Comparison of ENCODE assay signal across 8 mouse cellular contexts in the genomic region with DNA sequence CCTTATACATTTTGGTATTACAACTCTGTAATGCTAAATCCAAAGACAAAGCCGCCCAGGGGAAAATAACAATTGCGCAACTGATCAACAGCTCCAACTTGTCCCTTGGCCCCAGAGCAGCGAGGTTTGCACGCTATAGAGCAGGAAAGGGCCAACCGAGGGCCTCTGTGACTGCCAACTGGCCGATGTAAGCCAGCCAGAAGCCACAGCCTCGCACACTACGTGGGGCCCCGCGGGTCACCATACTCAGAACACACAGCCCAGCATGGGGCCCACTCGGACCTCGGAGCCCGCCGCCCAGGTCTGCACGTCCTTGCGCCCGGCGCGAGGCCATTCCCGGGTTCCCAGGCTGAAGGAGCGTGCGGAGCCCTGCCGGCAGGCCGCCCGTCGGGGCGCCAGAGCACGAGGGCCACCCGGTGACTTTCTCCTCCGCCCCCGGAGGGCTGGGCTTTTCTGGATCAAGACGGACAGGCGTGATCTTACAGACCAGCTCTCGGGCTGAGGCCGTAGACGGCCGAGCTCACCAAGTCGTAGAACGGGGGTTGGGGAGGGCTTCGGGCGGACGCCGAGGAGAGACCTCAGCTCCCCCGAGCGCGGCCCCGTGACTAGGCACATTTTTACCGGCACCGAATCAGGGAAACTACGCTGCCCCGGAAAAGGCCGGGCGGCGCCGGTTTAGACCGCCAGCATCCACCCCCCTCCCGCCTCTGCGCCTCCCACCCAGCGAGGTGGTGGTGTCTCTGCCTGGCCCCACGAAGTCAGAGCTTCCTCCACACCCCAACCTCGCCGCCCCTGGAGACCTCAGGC. TPM values are rescaled to one million over a fixed set of nuclear protein-coding genes. Genes with fewer than 3 reads are reported as not detected.
DNase-seq lines count a peak whose midpoint lies in the region; ATAC-seq and TF ChIP-seq lines count a peak whose summit lies in the region.

No protein-coding gene starts in this region.

- peak overlapping the region; percentile 98 for H3K9ac ChIP-seq in heart, embryonic 14.5 days (ENCODE audit: low read length)
- H3K9ac ChIP-seq in liver, embryonic 14.5 days (replicated peaks), result peak overlapping the region; percentile 100
- peak overlapping the region; percentile 75 for H3K9ac ChIP-seq in neural tube, embryonic 11.5 days (ENCODE audit: low read length)
- H3K9ac ChIP-seq in stomach, postnatal 0 days (ENCODE audit: low read length), result peak overlapping the region; percentile 99

- H3K4me1 ChIP-seq in brown adipose tissue, adult 24 weeks (ENCODE audit: control insufficient read depth, insufficient read depth, insufficient read length, low read length), result peaks cover 19% of the 10 kb centered on the region
- peaks cover 6 to 48% of the 10 kb centered on the region in 2 experiments for H3K4me1 ChIP-seq in heart, embryonic 14.5 days (ENCODE audit: control insufficient read depth in 2 of 2, insufficient read depth in 2 of 2, low read length in 2 of 2)
- H3K4me1 ChIP-seq in liver, embryonic 14.5 days (replicated peaks; ENCODE audit: control insufficient read depth in 2 of 2, insufficient read depth in 2 of 2, low read length in 1 of 2), result peaks cover 46 to 48% of the 10 kb centered on the region in 2 experiments
- H3K4me1 ChIP-seq in neural tube, embryonic 11.5 days (ENCODE audit: control insufficient read depth, insufficient read depth, low read length), result peaks cover 14% of the 10 kb centered on the region; the same call in 1 of the 2 replicates
- H3K4me1 ChIP-seq in stomach, postnatal 0 days (replicated peaks; ENCODE audit: control insufficient read depth, insufficient read depth), result no peaks in the 10 kb centered on the region; the same call in 1 of the 2 replicates

- H3K27ac ChIP-seq in brown adipose tissue, adult 24 weeks (replicated peaks; ENCODE audit: low read depth, low read length), result peak overlapping the region; percentile 96
- peak overlapping the region; percentile 93 to 100 for H3K27ac ChIP-seq in heart, embryonic 14.5 days (replicated peaks in 1 of 2; ENCODE audit: control insufficient read depth in 1 of 2, insufficient read depth in 1 of 2, low read depth in 2 of 2, low read length in 2 of 2)
- peak overlapping the region; percentile 99 for H3K27ac ChIP-seq in liver, embryonic 14.5 days
- peak overlapping the region; percentile 73 for H3K27ac ChIP-seq in neural tube, embryonic 11.5 days (ENCODE audit: low read depth, low read length)
- peak overlapping the region; percentile 100 for H3K27ac ChIP-seq in stomach, postnatal 0 days (replicated peaks)

- peak overlapping the region; percentile 79 for H3K4me3 ChIP-seq in brown adipose tissue, adult 24 weeks (ENCODE audit: insufficient read depth, low read depth, low read length)
- H3K4me3 ChIP-seq in heart, embryonic 14.5 days (ENCODE audit: control insufficient read depth in 1 of 2, insufficient read depth in 1 of 2, low read depth in 1 of 2, low read length in 2 of 2), result peak overlapping the region; percentile 88 to 93
- H3K4me3 ChIP-seq in liver, embryonic 14.5 days (ENCODE audit: insufficient read depth in 1 of 2, low read depth in 2 of 2, low read length in 2 of 2), result peak overlapping the region; percentile 65 to 89
- H3K4me3 ChIP-seq in neural tube, embryonic 11.5 days (ENCODE audit: low read depth, low read length), result peak overlapping the region; percentile 63
- H3K4me3 ChIP-seq in stomach, postnatal 0 days (ENCODE audit: low read depth, low read length), result peak overlapping the region; percentile 85

- no peaks in the 10 kb centered on the region for H3K36me3 ChIP-seq in heart, embryonic 14.5 days (ENCODE audit: control insufficient read depth, insufficient read depth, low read length)
- H3K36me3 ChIP-seq in liver, embryonic 14.5 days (replicated peaks; ENCODE audit: control insufficient read depth, insufficient read depth, low read depth), result peaks cover 13% of the 10 kb centered on the region
- no peaks in the 10 kb centered on the region for H3K36me3 ChIP-seq in neural tube, embryonic 11.5 days (ENCODE audit: control insufficient read depth, insufficient read depth, low read length)
- no peaks in the 10 kb centered on the region for H3K36me3 ChIP-seq in stomach, postnatal 0 days (ENCODE audit: control insufficient read depth, insufficient read depth, low read length)

- under 1% methylated on average over 59 of the region's 62 CpGs for WGBS in heart, embryonic 14.5 days
- WGBS in liver, embryonic 14.5 days (ENCODE audit: insufficient replicate concordance), result under 1% methylated on average over 62 of the region's 62 CpGs
- under 1% methylated on average over 58 of the region's 62 CpGs for WGBS in neural tube, embryonic 11.5 days
- WGBS in stomach, postnatal 0 days, result under 1% methylated on average over 60 of the region's 62 CpGs

- peak; percentile 90 for DNase-seq in CD4-positive, CD25-positive, alpha-beta regulatory T cell, adult 2 months (ENCODE audit: low read depth, low spot score)
- DNase-seq in fibroblast of lung, adult 2 months (ENCODE audit: low read depth), result peak; percentile 78
- DNase-seq in kidney, postnatal 14 days, result peak; percentile 97
- peak; percentile 75 to 81 (median 76) for DNase-seq in liver, embryonic 14.5 days (ENCODE audit: low read depth in 3 of 3, low spot score in 3 of 3)
- DNase-seq in neural tube, embryonic 11.5 days (ENCODE audit: low spot score), result peak; percentile 92
- peak; percentile 91 for DNase-seq in stomach, postnatal 0 days (ENCODE audit: low spot score)

- peak overlapping the region; percentile 90 for H3K4me2 ChIP-seq in heart, embryonic 14.5 days (ENCODE audit: low read length)
- peak overlapping the region; percentile 70 for H3K4me2 ChIP-seq in liver, embryonic 14.5 days (ENCODE audit: low read depth)
- H3K4me2 ChIP-seq in neural tube, embryonic 11.5 days (ENCODE audit: low read depth), result peak overlapping the region; percentile 75
- H3K4me2 ChIP-seq in stomach, postnatal 0 days (replicated peaks; ENCODE audit: low read depth), result peak overlapping the region; percentile 79

- no peaks in the 10 kb centered on the region for H3K9me3 ChIP-seq in heart, embryonic 14.5 days (ENCODE audit: control insufficient read depth, low read length)
- no peaks in the 10 kb centered on the region for H3K9me3 ChIP-seq in liver, embryonic 14.5 days (ENCODE audit: control insufficient read depth, low read length)
- no peaks in the 10 kb centered on the region for H3K9me3 ChIP-seq in neural tube, embryonic 11.5 days (ENCODE audit: control insufficient read depth, low read length)
- no peaks in the 10 kb centered on the region for H3K9me3 ChIP-seq in stomach, postnatal 0 days (ENCODE audit: control insufficient read depth, low read length)

- peak; percentile 4; the same call in 1 of the 2 replicates for TF ChIP-seq CTCF in liver, embryonic 14.5 days (IDR thresholded peaks at IDR 0.05; ENCODE audit: low read depth)
- no peak; the same call in 1 of the 2 replicates for TF ChIP-seq CTCF in stomach, postnatal 0 days (IDR thresholded peaks at IDR 0.05; ENCODE audit: low read depth)

- peak; percentile 64 for TF ChIP-seq EP300 in liver, embryonic 14.5 days (IDR thresholded peaks at IDR 0.05; ENCODE audit: low read depth)
- peak; percentile 89 for TF ChIP-seq EP300 in stomach, postnatal 0 days (optimal IDR thresholded peaks at IDR 0.05)

- peak; percentile 52 for ATAC-seq in heart, embryonic 14.5 days (ENCODE audit: insufficient number of reproducible peaks, insufficient read depth, low FRiP score, low read depth)
- peak; percentile 50 for ATAC-seq in liver, embryonic 14.5 days (ENCODE audit: insufficient read depth)
- ATAC-seq in neural tube, embryonic 11.5 days (ENCODE audit: insufficient read depth, low FRiP score, low TSS enrichment), result peak; percentile 78
- peak; percentile 60 for ATAC-seq in stomach, postnatal 0 days (ENCODE audit: low FRiP score, low TSS enrichment)

- H3K27me3 ChIP-seq in heart, embryonic 14.5 days (ENCODE audit: control insufficient read depth, insufficient read depth, low read length), result no peaks in the 10 kb centered on the region
- no peaks in the 10 kb centered on the region for H3K27me3 ChIP-seq in liver, embryonic 14.5 days (ENCODE audit: control insufficient read depth, insufficient read depth, low read length)
- no peaks in the 10 kb centered on the region for H3K27me3 ChIP-seq in neural tube, embryonic 11.5 days (ENCODE audit: control insufficient read depth, insufficient read depth, low read length)
- no peaks in the 10 kb centered on the region for H3K27me3 ChIP-seq in stomach, postnatal 0 days (ENCODE audit: control insufficient read depth, insufficient read depth, low read length)

RNA-seq across cellular contexts. Expression of a gene that starts 0.9 kb away (rescaled TPM):
- polyA plus RNA-seq in brown adipose tissue, adult 24 weeks (2012; ENCODE audit: insufficient read depth, insufficient read length, missing spikeins), result 50.2 and 50.6 TPM in 2 replicates
- polyA plus RNA-seq in heart, embryonic 14.5 days (2014; fragmentation: Nextera tagmentation; extraction: Ambion mirVana), result 52.5 and 55.3 TPM in 2 replicates
- 24.7 and 30.4 TPM in 2 replicates for polyA plus RNA-seq in liver, embryonic 14.5 days (2012; rRNA removed)
- polyA plus RNA-seq in liver, embryonic 14.5 days (2014; fragmentation: Nextera tagmentation; extraction: Ambion mirVana), result 40.0 and 42.2 TPM in 2 replicates
- 26.5 and 31.4 TPM in 2 replicates for polyA plus RNA-seq in neural tube, embryonic 11.5 days (2014; fragmentation: Nextera tagmentation; extraction: Ambion mirVana)
- 125 and 144 TPM in 2 replicates for polyA plus RNA-seq in stomach, postnatal 0 days (2015; fragmentation: Nextera tagmentation; extraction: Ambion mirVana)

RNA-seq across cellular contexts. Expression of a gene that starts 44.5 kb away (rescaled TPM):
- 58.7 and 106 TPM in 2 replicates for polyA plus RNA-seq in brown adipose tissue, adult 24 weeks (2012; ENCODE audit: insufficient read depth, insufficient read length, missing spikeins)
- 121 and 134 TPM in 2 replicates for polyA plus RNA-seq in heart, embryonic 14.5 days (2014; fragmentation: Nextera tagmentation; extraction: Ambion mirVana)
- polyA plus RNA-seq in liver, embryonic 14.5 days (2012; rRNA removed), result 189 and 409 TPM in 2 replicates
- 85.0 and 93.4 TPM in 2 replicates for polyA plus RNA-seq in liver, embryonic 14.5 days (2014; fragmentation: Nextera tagmentation; extraction: Ambion mirVana)
- polyA plus RNA-seq in neural tube, embryonic 11.5 days (2014; fragmentation: Nextera tagmentation; extraction: Ambion mirVana), result 292 and 301 TPM in 2 replicates
- polyA plus RNA-seq in stomach, postnatal 0 days (2015; fragmentation: Nextera tagmentation; extraction: Ambion mirVana), result 116 and 127 TPM in 2 replicates

Comparison
In these comparisons a context has a peak if more than half of its experiments do, and no peak if none do; other contexts are left out.
1. Peak in every context shown above with its lines: DNase-seq, ATAC-seq, H3K4me3 ChIP-seq and H3K27ac ChIP-seq.